In genomic region chr4:24556116-24556820, GRCm38 (mm10) we compare ENCODE assay signal across 9 mouse cellular contexts.
DNase-seq lines count a peak whose midpoint lies in the region; ATAC-seq and TF ChIP-seq lines count a peak whose summit lies in the region.
"Had no signal": no experiment of that assay in that cellular context is flagged by ENCODE, and none has a peak within 500 bp of the region (broad histone marks: within the 10 kb centered on the region; RNA-seq: fewer than 3 reads in every experiment).

No protein-coding gene starts in this region.

- H3K27me3 ChIP-seq in embryonic facial prominence, embryonic 14.5 days (replicated peaks; ENCODE audit: control insufficient read depth, insufficient read depth, low read length) = no peaks in the 10 kb centered on the region
- H3K27me3 ChIP-seq in liver, postnatal 0 days (ENCODE audit: insufficient read depth, low read length) = no peaks in the 10 kb centered on the region
- no peaks in the 10 kb centered on the region for H3K27me3 ChIP-seq in cerebellum, adult 2 months (ENCODE audit: control insufficient read depth, insufficient read depth, low read length)

- ATAC-seq in embryonic facial prominence, embryonic 14.5 days (ENCODE audit: low read depth) = peak; percentile 84
- ATAC-seq in liver, postnatal 0 days = no peak; the same call in 1 of the 2 replicates

- WGBS in embryonic facial prominence, embryonic 14.5 days = 37% methylated on average over 6 of the region's 6 CpGs
- WGBS in liver, postnatal 0 days (ENCODE audit: insufficient replicate concordance) = 34% methylated on average over 6 of the region's 6 CpGs
- 31% methylated on average over 6 of the region's 6 CpGs for WGBS in cerebellum, adult 2 months

- no peak overlapping the region for H3K9ac ChIP-seq in embryonic facial prominence, embryonic 14.5 days (ENCODE audit: low read depth, low read length)
- no peak overlapping the region for H3K9ac ChIP-seq in liver, postnatal 0 days (replicated peaks)

- H3K9me3 ChIP-seq in embryonic facial prominence, embryonic 14.5 days (ENCODE audit: control insufficient read depth, low read length) = no peaks in the 10 kb centered on the region
- no peaks in the 10 kb centered on the region for H3K9me3 ChIP-seq in liver, postnatal 0 days (ENCODE audit: low read length)

- H3K36me3 ChIP-seq in embryonic facial prominence, embryonic 14.5 days (ENCODE audit: control insufficient read depth, insufficient read depth, low read length) = no peaks in the 10 kb centered on the region
- H3K36me3 ChIP-seq in liver, postnatal 0 days (replicated peaks; ENCODE audit: insufficient read depth, low read length) = no peaks in the 10 kb centered on the region

- no peak overlapping the region for H3K4me3 ChIP-seq in embryonic facial prominence, embryonic 14.5 days (ENCODE audit: low read depth, low read length)
- peak overlapping the region; percentile 11; the same call in 1 of the 2 replicates for H3K4me3 ChIP-seq in liver, postnatal 0 days (ENCODE audit: low read depth, low read length)
- no peak overlapping the region for H3K4me3 ChIP-seq in cerebellum, adult 2 months (replicated peaks; ENCODE audit: insufficient read depth, low read depth, low read length)

- H3K27ac ChIP-seq in embryonic facial prominence, embryonic 14.5 days (replicated peaks; ENCODE audit: low read depth, low read length) = no peak overlapping the region
- H3K27ac ChIP-seq in liver, postnatal 0 days (ENCODE audit: low read depth) = no peak overlapping the region
- no peak overlapping the region for H3K27ac ChIP-seq in cerebellum, adult 2 months (ENCODE audit: insufficient read depth, low read length)

- no peak for TF ChIP-seq EP300 in liver, postnatal 0 days (IDR thresholded peaks at IDR 0.05; ENCODE audit: low read depth)

- peak; percentile 5 for DNase-seq in embryo, embryonic 10 days (ENCODE audit: low spot score)
- no peak for DNase-seq in embryo, embryonic 10.5 days (ENCODE audit: low spot score)
- peak; percentile 38 for DNase-seq in 416B (ENCODE audit: low read depth)
- DNase-seq in embryonic facial prominence, embryonic 14.5 days (ENCODE audit: low spot score) = peak; percentile 68
- no peak for DNase-seq in liver, postnatal 0 days
- DNase-seq in cerebellum, adult 2 months = no peak
- no peak for DNase-seq in cerebellum, postnatal 14 days
- no peak for DNase-seq in urinary bladder, adult 2 months (ENCODE audit: low spot score)
- DNase-seq: gastrocnemius, postnatal 36 days had no signal

- no peak for TF ChIP-seq POLR2A in cerebellum, adult 2 months (IDR thresholded peaks at IDR 0.05; ENCODE audit: borderline replicate concordance, insufficient read depth, low read length)

- no peak overlapping the region for H3K4me2 ChIP-seq in embryonic facial prominence, embryonic 14.5 days (ENCODE audit: low read depth, low read length)
- peak overlapping the region; percentile 54 for H3K4me2 ChIP-seq in liver, postnatal 0 days (ENCODE audit: low read depth, low read length)

- TF ChIP-seq CTCF in liver, postnatal 0 days (IDR thresholded peaks at IDR 0.05; ENCODE audit: low read depth) = no peak
- TF ChIP-seq CTCF in cerebellum, adult 2 months (IDR thresholded peaks at IDR 0.05; ENCODE audit: borderline replicate concordance, insufficient read depth, low read depth, low read length) = no peak

- H3K4me1 ChIP-seq in embryonic facial prominence, embryonic 14.5 days (ENCODE audit: control insufficient read depth, insufficient read depth, low read length) = no peaks in the 10 kb centered on the region
- 0 out of 2 replicates have a peak, but pooled peaks cover 4% of the 10 kb centered on the region for H3K4me1 ChIP-seq in liver, postnatal 0 days (ENCODE audit: insufficient read depth)
- H3K4me1 ChIP-seq in cerebellum, adult 2 months (ENCODE audit: control insufficient read depth, insufficient read depth, low read length) = no peaks in the 10 kb centered on the region

Comparison
In these comparisons a context has a peak if more than half of its experiments do, and no peak if none do; other contexts are left out.
1. DNase-seq: peak in embryo, embryonic 10 days (single experiment), 416B (single experiment) and embryonic facial prominence, embryonic 14.5 days (single experiment); none in embryo, embryonic 10.5 days (single experiment), liver, postnatal 0 days (single experiment), cerebellum, adult 2 months (0 of 2), cerebellum, postnatal 14 days (0 of 2) and urinary bladder, adult 2 months (single experiment).